Mouse (Mus musculus) neutrophil, adult 83 days (primary cell): ENCODE measurements around the gene Vmn2r13. TPM values are rescaled to one million over a fixed set of nuclear protein-coding genes. Genes with fewer than 3 reads are reported as not detected.

Experiments used
- total RNA-seq, 2 experiments: library from RNA; stranded (reverse); gene quantifications; one replicate each; pipeline ENCODE4 v1.2.4; 2023

Gene Vmn2r13
- not detected for total RNA-seq

DNA sequence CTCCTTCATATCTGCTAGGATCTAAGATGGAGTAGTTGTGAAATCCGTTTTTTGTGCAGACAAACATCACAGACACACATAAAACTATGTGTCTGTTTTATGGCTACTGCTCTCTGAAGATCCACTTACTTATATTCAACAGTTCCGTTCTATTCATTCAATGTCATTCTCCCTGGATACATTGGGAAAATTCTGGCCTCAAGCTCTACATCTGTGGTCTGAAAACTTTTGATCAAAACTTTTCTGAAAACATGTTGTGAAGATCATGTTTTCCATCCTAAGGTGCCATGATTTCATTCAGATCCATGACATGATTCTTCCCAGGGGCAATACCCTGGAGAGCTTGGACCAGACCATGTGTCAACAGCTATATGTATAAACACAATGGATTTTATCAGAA lies at the start of gene Vmn2r13:
TSS of gene Vmn2r13 (minus strand) at position 101 of the 400 bp plus-strand sequence.

DNA sequence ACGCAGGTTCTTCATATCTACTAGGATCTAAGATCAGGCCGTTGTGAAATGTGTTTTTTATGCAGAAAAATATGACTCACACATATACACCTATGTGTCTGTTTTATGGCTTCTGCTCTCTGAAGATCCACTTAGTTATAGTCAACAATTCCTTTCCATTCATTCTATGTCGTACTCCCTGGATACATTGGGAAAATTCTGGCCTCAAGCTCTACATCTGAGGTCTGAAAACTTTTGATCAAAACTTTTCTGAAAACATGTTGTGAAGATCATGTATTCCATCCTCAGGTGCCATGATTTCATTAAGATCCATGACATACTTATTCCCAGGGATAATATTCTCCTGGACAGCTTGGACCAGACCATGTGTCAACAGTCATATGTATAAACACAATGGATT lies 32.6 kb upstream of the Vmn2r13 start, which contains the start of gene Vmn2r14:
TSS of gene Vmn2r14 (minus strand) at position 101 of the 400 bp plus-strand sequence.

Other genes with a start within 250 kb of the Vmn2r13 start
- gene Vmn2r10, start 185.7 kb downstream of the Vmn2r13 start, total RNA-seq: not detected
- gene Vmn2r11, start 132.6 kb downstream of the Vmn2r13 start, total RNA-seq: not detected
- gene Vmn2r12, start 94.2 kb downstream of the Vmn2r13 start, total RNA-seq: not detected
- gene Vmn2r14, start 32.5 kb upstream of the Vmn2r13 start, total RNA-seq: not detected
- gene Vmn2r15, start 105.4 kb upstream of the Vmn2r13 start, total RNA-seq: not detected
- not detected for gene Vmn2r16, start 138.0 kb upstream of the Vmn2r13 start, total RNA-seq
- gene Vmn2r17, start 227.5 kb upstream of the Vmn2r13 start, total RNA-seq: not detected